8 mouse cellular contexts compared by ENCODE assay signal in genomic region chr2:106973959-106974639, GRCm38 (mm10). TPM values are rescaled to one million over a fixed set of nuclear protein-coding genes. Genes with fewer than 3 reads are reported as not detected.
DNase-seq lines count a peak whose midpoint lies in the region; ATAC-seq and TF ChIP-seq lines count a peak whose summit lies in the region.

Arl14ep (minus strand) TSS chr2:106974424.

- H3K36me3 ChIP-seq in E14TG2a.4 (ENCODE audit: insufficient read depth, low read length): peaks cover 7% of the 10 kb centered on the region
- no peaks in the 10 kb centered on the region for H3K36me3 ChIP-seq in forebrain, embryonic 12.5 days (replicated peaks)
- peaks cover 2% of the 10 kb centered on the region for H3K36me3 ChIP-seq in heart, postnatal 0 days (replicated peaks; ENCODE audit: control insufficient read depth, insufficient read depth, low read length)
- H3K36me3 ChIP-seq in liver, embryonic 16.5 days (ENCODE audit: control insufficient read depth, insufficient read depth): no peaks in the 10 kb centered on the region
- 0 out of 2 replicates have a peak, but pooled peaks cover 2% of the 10 kb centered on the region for H3K36me3 ChIP-seq in neural tube, embryonic 13.5 days
- H3K36me3 ChIP-seq in testis, adult 2 months (ENCODE audit: control insufficient read depth, insufficient read depth, low read length): no peaks in the 10 kb centered on the region

- no peak for TF ChIP-seq CTCF in E14TG2a.4 (conservative IDR thresholded peaks at IDR 0.05; ENCODE audit: low read length)
- no peak for TF ChIP-seq CTCF in heart, postnatal 0 days (IDR thresholded peaks at IDR 0.05; ENCODE audit: low read depth)
- TF ChIP-seq CTCF in testis, adult 2 months (IDR thresholded peaks at IDR 0.05; ENCODE audit: control insufficient read depth, insufficient read depth, insufficient replicate concordance, low read depth, low read length): no peak

- peak; percentile 83 for TF ChIP-seq POLR2A in testis, adult 2 months (IDR thresholded peaks at IDR 0.05; ENCODE audit: control insufficient read depth, low read depth, low read length)

- H3K9ac ChIP-seq in forebrain, embryonic 12.5 days: peak within 1 kb of the TSS; percentile 83
- peak within 1 kb of the TSS; percentile 87 for H3K9ac ChIP-seq in heart, postnatal 0 days (replicated peaks; ENCODE audit: low read depth, low read length)
- peak within 1 kb of the TSS; percentile 84 for H3K9ac ChIP-seq in liver, embryonic 16.5 days (ENCODE audit: low read depth, low read length)
- H3K9ac ChIP-seq in neural tube, embryonic 13.5 days: peak within 1 kb of the TSS; percentile 94

- DNase-seq in c-Kit-positive CD71-positive TER-119-positive erythroid progenitor cells, embryonic 14.5 days (ENCODE audit: low spot score): peak; percentile 74
- DNase-seq in heart, postnatal 0 days (ENCODE audit: low spot score): peak; percentile 84
- DNase-seq in kidney, postnatal 4 days: peak; percentile 84 to 91

- peak; percentile 98 for ATAC-seq in forebrain, embryonic 12.5 days (ENCODE audit: low FRiP score)
- peak; percentile 97 for ATAC-seq in heart, postnatal 0 days (ENCODE audit: insufficient read depth, low read depth)
- ATAC-seq in liver, embryonic 16.5 days (ENCODE audit: low read depth): peak; percentile 94
- peak; percentile 98 for ATAC-seq in neural tube, embryonic 13.5 days (ENCODE audit: low read depth)

- TF ChIP-seq EP300 in heart, postnatal 0 days (IDR thresholded peaks at IDR 0.05; ENCODE audit: low read depth): no peak

- H3K27me3 ChIP-seq in E14TG2a.4 (ENCODE audit: insufficient read depth, low read length): 0 out of 2 replicates have a peak, but pooled peaks cover 2% of the 10 kb centered on the region
- H3K27me3 ChIP-seq in forebrain, embryonic 12.5 days: no peaks in the 10 kb centered on the region
- no peaks in the 10 kb centered on the region for H3K27me3 ChIP-seq in heart, postnatal 0 days (ENCODE audit: control insufficient read depth, insufficient read depth, low read length)
- no peaks in the 10 kb centered on the region for H3K27me3 ChIP-seq in liver, embryonic 16.5 days (ENCODE audit: control insufficient read depth, insufficient read depth, low read depth, low read length)
- H3K27me3 ChIP-seq in neural tube, embryonic 13.5 days: no peaks in the 10 kb centered on the region
- H3K27me3 ChIP-seq in testis, adult 2 months (ENCODE audit: control insufficient read depth, insufficient read depth, low read length): no peaks in the 10 kb centered on the region

- 1% methylated on average over 34 of the region's 36 CpGs for whole genome bisulfite sequencing in forebrain, embryonic 12.5 days
- WGBS in heart, postnatal 0 days: 1% methylated on average over 36 of the region's 36 CpGs
- under 1% methylated on average over 36 of the region's 36 CpGs for WGBS in liver, embryonic 16.5 days (ENCODE audit: insufficient replicate concordance)
- 1% methylated on average over 36 of the region's 36 CpGs for WGBS in neural tube, embryonic 13.5 days

- H3K4me2 ChIP-seq in forebrain, embryonic 12.5 days: peak within 1 kb of the TSS; percentile 60
- H3K4me2 ChIP-seq in heart, postnatal 0 days (ENCODE audit: low read depth, low read length): peak within 1 kb of the TSS; percentile 67
- H3K4me2 ChIP-seq in liver, embryonic 16.5 days (ENCODE audit: low read depth, low read length): peak within 1 kb of the TSS; percentile 65
- H3K4me2 ChIP-seq in neural tube, embryonic 13.5 days: peak within 1 kb of the TSS; percentile 56

- H3K9me3 ChIP-seq in E14TG2a.4 (ENCODE audit: low read length): no peaks in the 10 kb centered on the region
- H3K9me3 ChIP-seq in forebrain, embryonic 12.5 days: no peaks in the 10 kb centered on the region
- no peaks in the 10 kb centered on the region for H3K9me3 ChIP-seq in heart, postnatal 0 days (replicated peaks; ENCODE audit: control insufficient read depth, low read length)
- no peaks in the 10 kb centered on the region for H3K9me3 ChIP-seq in liver, embryonic 16.5 days (replicated peaks; ENCODE audit: control insufficient read depth, low read length)
- H3K9me3 ChIP-seq in neural tube, embryonic 13.5 days: no peaks in the 10 kb centered on the region

- H3K4me3 ChIP-seq in E14TG2a.4 (replicated peaks; ENCODE audit: low read length): peak within 1 kb of the TSS; percentile 86
- peak within 1 kb of the TSS; percentile 76 for H3K4me3 ChIP-seq in forebrain, embryonic 12.5 days (replicated peaks)
- H3K4me3 ChIP-seq in heart, postnatal 0 days (ENCODE audit: low read depth, low read length): peak within 1 kb of the TSS; percentile 64
- H3K4me3 ChIP-seq in liver, embryonic 16.5 days (ENCODE audit: low read depth, low read length): peak within 1 kb of the TSS; percentile 75
- H3K4me3 ChIP-seq in neural tube, embryonic 13.5 days: peak within 1 kb of the TSS; percentile 74
- H3K4me3 ChIP-seq in testis, adult 2 months (ENCODE audit: control insufficient read depth, low read depth, low read length): peak within 1 kb of the TSS; percentile 97

- 0 out of 2 replicates have a peak within 1 kb of the TSS, but pooled peaks have one; percentile 32 for H3K27ac ChIP-seq in forebrain, embryonic 12.5 days
- peak within 1 kb of the TSS; percentile 51 for H3K27ac ChIP-seq in heart, postnatal 0 days (ENCODE audit: low read depth)
- peak within 1 kb of the TSS; percentile 31; the same call in 1 of the 2 replicates for H3K27ac ChIP-seq in liver, embryonic 16.5 days (ENCODE audit: low read length)
- peak within 1 kb of the TSS; percentile 19; the same call in 1 of the 2 replicates for H3K27ac ChIP-seq in neural tube, embryonic 13.5 days (replicated peaks)
- peak within 1 kb of the TSS; percentile 75; the same call in 1 of the 2 replicates for H3K27ac ChIP-seq in testis, adult 2 months (ENCODE audit: control insufficient read depth, insufficient read depth, low read depth, low read length)

- H3K4me1 ChIP-seq in E14TG2a.4 (replicated peaks; ENCODE audit: low read depth, low read length): peaks cover 21% of the 10 kb centered on the region
- H3K4me1 ChIP-seq in forebrain, embryonic 12.5 days: peaks cover 14% of the 10 kb centered on the region
- H3K4me1 ChIP-seq in heart, postnatal 0 days (ENCODE audit: control insufficient read depth, insufficient read depth): peaks cover 9% of the 10 kb centered on the region
- H3K4me1 ChIP-seq in liver, embryonic 16.5 days (ENCODE audit: control insufficient read depth, low read depth, low read length): peaks cover 6% of the 10 kb centered on the region
- H3K4me1 ChIP-seq in neural tube, embryonic 13.5 days (replicated peaks): peaks cover 16% of the 10 kb centered on the region
- peaks cover 8% of the 10 kb centered on the region for H3K4me1 ChIP-seq in testis, adult 2 months (ENCODE audit: control insufficient read depth, insufficient read depth, low read length)

RNA-seq across cellular contexts. Expression of gene Arl14ep, which starts in this region (rescaled TPM):
- polyA plus RNA-seq in forebrain, embryonic 12.5 days (2016; fragmentation: Nextera tagmentation; extraction: Ambion mirVana): 54.4 and 54.8 TPM in 2 replicates
- 14.9 and 25.2 TPM in 2 replicates for total RNA-seq in heart, postnatal 0 days (2014; rRNA removed; ENCODE audit: low replicate concordance)
- 14.0 and 14.8 TPM in 2 replicates for polyA plus RNA-seq in heart, postnatal 0 days (2015; fragmentation: Nextera tagmentation; extraction: Ambion mirVana)
- polyA plus RNA-seq in liver, embryonic 16.5 days (2015; fragmentation: Nextera tagmentation; extraction: Ambion mirVana): 7.2 and 7.5 TPM in 2 replicates
- 40.1 and 40.2 TPM in 2 replicates for polyA plus RNA-seq in neural tube, embryonic 13.5 days (2015; fragmentation: Nextera tagmentation; extraction: Ambion mirVana)
- 13.5 and 18.1 TPM in 2 replicates for polyA plus RNA-seq in testis, adult 2 months (2012; rRNA removed)

Comparison
In these comparisons a context has a peak if more than half of its experiments do, and no peak if none do; other contexts are left out.
1. Peak in every context shown above with its lines: DNase-seq, ATAC-seq, H3K4me3 ChIP-seq and H3K27ac ChIP-seq.
2. H3K27ac ChIP-seq: peak in every context shown above with its lines; median percentile 75 in testis, adult 2 months; 51 in heart, postnatal 0 days; 32 in forebrain, embryonic 12.5 days; 31 in liver, embryonic 16.5 days; 19 in neural tube, embryonic 13.5 days.